Mouse (Mus musculus) lung, adult 2 months (tissue): ENCODE results near the gene Sdsl.

Experiments used
- CTCF ChIP-seq: fragments of 200-500 bp; IDR thresholded peaks from 2 replicates; pipeline ENCODE4 v1.5.1; 2011; ENCODE audit warnings: mild to moderate bottlenecking, low read length, control low read depth; ENCODE audit not compliant: insufficient read depth
- POLR2A ChIP-seq: fragments of 200-500 bp; IDR thresholded peaks from 2 replicates; pipeline ENCODE4 v1.6.1; 2011; ENCODE audit warnings: low read depth, mild to moderate bottlenecking, control low read depth, low read length, borderline replicate concordance; ENCODE audit errors: extremely low read depth

- no peak for TF ChIP-seq CTCF
- no peak for TF ChIP-seq POLR2A
These were observed 43.6 kb downstream of the Sdsl start for GRCm38 (mm10) chr5:120428990-120429389.
